In the genomic region with DNA sequence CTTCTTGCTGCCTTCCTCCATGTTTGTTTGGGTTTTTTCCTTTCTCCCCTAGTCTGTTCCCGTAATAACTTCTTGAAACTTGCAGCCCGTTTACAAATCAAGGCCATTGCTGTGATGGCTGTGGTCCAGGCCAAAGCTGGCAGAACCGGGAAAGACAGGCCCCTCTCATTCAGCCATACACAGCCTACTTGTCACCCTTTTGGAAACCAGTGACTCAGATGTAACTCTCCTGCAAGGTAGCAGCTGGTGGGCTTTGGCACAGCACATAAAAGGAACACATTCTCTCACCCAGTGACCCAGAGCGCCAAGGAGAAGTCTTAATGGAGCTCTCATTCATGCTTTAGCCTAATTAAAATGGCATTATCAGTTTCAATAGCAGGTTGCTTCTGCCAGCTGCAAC, we compare ENCODE assay signal across 10 mouse cellular contexts.
DNase-seq lines count a peak whose midpoint lies in the region; ATAC-seq and TF ChIP-seq lines count a peak whose summit lies in the region.
"Had no signal": no experiment of that assay in that cellular context is flagged by ENCODE, and none has a peak within 500 bp of the region (broad histone marks: within the 10 kb centered on the region; RNA-seq: fewer than 3 reads in every experiment).

No protein-coding gene starts in this region.

- 68% methylated on average over 4 of the region's 4 CpGs for WGBS in lung, postnatal 0 days
- 51% methylated on average over 4 of the region's 4 CpGs for whole genome bisulfite sequencing in forebrain, embryonic 10.5 days
- WGBS in kidney, embryonic 15.5 days, result 85% methylated on average over 4 of the region's 4 CpGs

- no peak for ATAC-seq in lung, postnatal 0 days
- ATAC-seq in kidney, embryonic 15.5 days (replicated peaks; ENCODE audit: low FRiP score), result no peak

- TF ChIP-seq EP300 in lung, postnatal 0 days (IDR thresholded peaks at IDR 0.05), result no peak

- intact Hi-C loops in left cerebral cortex, postnatal 14 days (cut with DNase I), result no loop called here

- H3K4me3 ChIP-seq in lung, postnatal 0 days (ENCODE audit: low read depth, low read length), result no peak overlapping the region
- no peak overlapping the region for H3K4me3 ChIP-seq in forebrain, embryonic 10.5 days
- no peak overlapping the region for H3K4me3 ChIP-seq in kidney, embryonic 15.5 days (replicated peaks)
- H3K4me3 ChIP-seq: liver, embryonic 15.5 days had no signal

- no peak overlapping the region for H3K9ac ChIP-seq in lung, postnatal 0 days (replicated peaks; ENCODE audit: low read depth)
- no peak overlapping the region for H3K9ac ChIP-seq in kidney, embryonic 15.5 days
- H3K9ac ChIP-seq: liver, embryonic 15.5 days had no signal

- TF ChIP-seq CTCF in lung, postnatal 0 days (IDR thresholded peaks at IDR 0.05), result no peak

- peak; percentile 7 for DNase-seq in lung, postnatal 10 days
- DNase-seq in lung, postnatal 0 days (ENCODE audit: low spot score), result no peak
- peak; percentile 19 for DNase-seq in forebrain, embryonic 10.5 days (ENCODE audit: extremely low spot score, low spot score)
- peak; percentile 8 to 12 for DNase-seq in left cerebral cortex, postnatal 14 days (ENCODE audit: low spot score in 2 of 2)
- peak; percentile 36 for DNase-seq in testis, postnatal 10 days (ENCODE audit: low spot score)
- no peak for DNase-seq in gastrocnemius, adult 18-20 months (ENCODE audit: low spot score)
- no peak for DNase-seq in urinary bladder, postnatal 25 days (ENCODE audit: low spot score)
- DNase-seq: kidney, postnatal 10 days had no signal

- no peaks in the 10 kb centered on the region for H3K4me1 ChIP-seq in lung, postnatal 0 days (ENCODE audit: insufficient read depth, low read depth, low read length)
- H3K4me1 ChIP-seq in forebrain, embryonic 10.5 days, result peaks cover 14% of the 10 kb centered on the region
- H3K4me1 ChIP-seq in kidney, embryonic 15.5 days, result peaks cover 3% of the 10 kb centered on the region; the same call in 1 of the 2 replicates
- H3K4me1 ChIP-seq: liver, embryonic 15.5 days had no signal

- no peak overlapping the region for H3K27ac ChIP-seq in lung, postnatal 0 days (ENCODE audit: low read length)
- no peak overlapping the region; the same call in 1 of the 2 replicates for H3K27ac ChIP-seq in forebrain, embryonic 10.5 days
- H3K27ac ChIP-seq in kidney, embryonic 15.5 days, result no peak overlapping the region
- H3K27ac ChIP-seq: liver, embryonic 15.5 days had no signal

- no peak overlapping the region for H3K4me2 ChIP-seq in lung, postnatal 0 days (replicated peaks; ENCODE audit: low read depth, low read length)
- H3K4me2 ChIP-seq in kidney, embryonic 15.5 days, result no peak overlapping the region
- H3K4me2 ChIP-seq: liver, embryonic 15.5 days had no signal

- H3K27me3 ChIP-seq in lung, postnatal 0 days (replicated peaks; ENCODE audit: insufficient read depth, low read length), result no peaks in the 10 kb centered on the region
- H3K27me3 ChIP-seq in forebrain, embryonic 10.5 days (ENCODE audit: poor library complexity, severe bottlenecking), result peaks cover 98% of the 10 kb centered on the region
- H3K27me3 ChIP-seq in kidney, embryonic 15.5 days, result peaks cover 47% of the 10 kb centered on the region
- H3K27me3 ChIP-seq: liver, embryonic 15.5 days had no signal

- H3K9me3 ChIP-seq in lung, postnatal 0 days (ENCODE audit: low read length), result no peaks in the 10 kb centered on the region
- H3K9me3 ChIP-seq in forebrain, embryonic 10.5 days, result no peaks in the 10 kb centered on the region
- H3K9me3 ChIP-seq in kidney, embryonic 15.5 days (replicated peaks), result no peaks in the 10 kb centered on the region
- H3K9me3 ChIP-seq: liver, embryonic 15.5 days had no signal

- H3K36me3 ChIP-seq in lung, postnatal 0 days (ENCODE audit: insufficient read depth, low read length), result no peaks in the 10 kb centered on the region
- no peaks in the 10 kb centered on the region for H3K36me3 ChIP-seq in forebrain, embryonic 10.5 days (replicated peaks)
- no peaks in the 10 kb centered on the region for H3K36me3 ChIP-seq in kidney, embryonic 15.5 days
- H3K36me3 ChIP-seq: liver, embryonic 15.5 days had no signal

Comparison
In these comparisons a context has a peak if more than half of its experiments do, and no peak if none do; other contexts are left out.
1. DNase-seq: peak in lung, postnatal 10 days (single experiment), forebrain, embryonic 10.5 days (single experiment), left cerebral cortex, postnatal 14 days (2 of 2) and testis, postnatal 10 days (single experiment); none in lung, postnatal 0 days (single experiment), gastrocnemius, adult 18-20 months (single experiment) and urinary bladder, postnatal 25 days (single experiment).